Mouse (Mus musculus): ENCODE results near the gene Hist1h2ae.
A peak's percentile ranks its signal among the peaks of the same experiment; 100 is the strongest.
"Not testable (repeated sequence)": the region's sequence is repeated elsewhere in the genome, so short reads cannot be mapped to it uniquely, and the experiment has no call there.

Hist1h2ae gene

DNA sequence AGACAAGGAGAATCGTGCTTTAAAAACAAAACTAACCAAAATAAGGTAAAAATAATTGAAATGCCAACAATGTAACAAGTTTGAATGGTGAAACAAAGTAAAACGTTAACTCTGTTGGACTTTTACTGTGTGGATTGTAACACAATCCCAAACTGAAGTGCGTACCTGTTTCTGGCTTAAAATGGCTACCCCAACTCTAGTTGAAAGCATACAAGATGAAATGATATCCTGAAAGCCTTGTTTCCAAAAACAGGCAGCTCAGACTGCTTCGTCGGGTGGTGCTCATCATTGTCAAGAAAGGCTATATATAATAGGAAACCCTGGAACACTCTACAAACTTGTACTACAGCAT, 9.5 kb downstream of the Hist1h2ae start:
- not testable (repeated sequence) for DNase-seq

DNA sequence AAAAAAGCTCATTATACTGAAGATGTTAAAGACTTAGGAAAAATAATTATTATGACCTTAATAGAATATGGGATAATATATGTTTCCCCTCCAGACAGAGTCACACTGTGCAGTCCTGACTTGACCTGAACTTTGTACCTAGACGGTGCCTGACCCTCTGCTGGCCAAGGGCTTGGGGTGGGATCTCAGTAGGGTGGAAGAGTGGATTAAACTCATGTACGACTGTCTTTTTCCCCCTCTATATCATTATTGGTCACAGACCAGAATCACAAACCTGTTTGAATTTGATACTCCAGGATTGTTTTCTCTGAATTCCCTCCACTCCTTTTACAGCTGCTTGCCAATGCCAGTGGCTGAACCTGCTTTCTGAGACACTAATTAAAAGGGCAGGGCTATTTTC, 10.3 kb downstream of the Hist1h2ae start:
- not testable (repeated sequence) for DNase-seq

DNA sequence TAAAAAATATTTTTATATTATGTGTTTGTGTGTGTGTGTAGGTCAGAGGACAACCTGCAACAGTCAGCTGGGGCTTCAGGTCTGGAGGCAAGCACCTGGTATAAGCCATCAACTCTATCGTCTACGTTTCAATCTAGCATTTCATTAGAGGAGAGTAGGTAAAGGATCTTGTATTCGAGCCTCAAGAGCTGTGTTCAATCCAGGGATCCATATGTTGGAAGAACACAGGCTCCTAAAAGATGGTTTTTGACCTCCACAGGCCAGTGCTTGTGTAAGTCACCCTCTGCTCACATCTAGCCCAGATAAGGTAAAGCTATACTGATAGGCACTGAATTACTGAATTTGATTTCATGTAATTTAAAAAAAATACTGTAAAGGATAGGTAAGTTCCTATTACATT, 14.1 kb downstream of the Hist1h2ae start:
- no peak for DNase-seq

DNA sequence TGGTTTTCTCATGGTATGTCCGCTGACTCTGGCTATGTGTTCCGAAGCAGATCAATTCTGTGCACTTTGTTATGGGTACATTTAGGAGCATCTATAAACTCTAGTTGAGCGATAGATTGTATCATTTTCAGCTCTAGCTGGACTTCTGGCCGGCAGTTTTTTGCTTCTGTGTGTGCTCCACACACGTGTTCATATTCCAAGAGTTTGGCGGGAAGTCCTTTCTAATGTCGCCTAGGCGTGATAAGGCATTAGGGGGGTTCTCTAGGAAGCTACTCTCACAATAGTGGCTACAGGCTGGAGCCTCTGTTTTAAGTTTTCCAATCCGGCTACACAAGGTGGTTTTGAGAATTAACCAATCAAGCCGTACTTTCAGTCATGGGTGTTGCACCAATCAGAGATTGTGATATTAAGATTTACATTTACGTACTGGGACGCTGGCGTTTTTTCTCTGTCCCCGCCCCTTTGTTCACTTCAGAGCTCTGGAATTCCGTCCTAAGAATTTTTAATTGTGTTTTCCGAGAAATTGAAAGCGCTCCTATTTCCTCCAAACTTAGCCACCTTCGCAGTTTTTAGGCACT, 15.1 kb downstream of the Hist1h2ae start:
- peak; percentile 87 for DNase-seq

DNA sequence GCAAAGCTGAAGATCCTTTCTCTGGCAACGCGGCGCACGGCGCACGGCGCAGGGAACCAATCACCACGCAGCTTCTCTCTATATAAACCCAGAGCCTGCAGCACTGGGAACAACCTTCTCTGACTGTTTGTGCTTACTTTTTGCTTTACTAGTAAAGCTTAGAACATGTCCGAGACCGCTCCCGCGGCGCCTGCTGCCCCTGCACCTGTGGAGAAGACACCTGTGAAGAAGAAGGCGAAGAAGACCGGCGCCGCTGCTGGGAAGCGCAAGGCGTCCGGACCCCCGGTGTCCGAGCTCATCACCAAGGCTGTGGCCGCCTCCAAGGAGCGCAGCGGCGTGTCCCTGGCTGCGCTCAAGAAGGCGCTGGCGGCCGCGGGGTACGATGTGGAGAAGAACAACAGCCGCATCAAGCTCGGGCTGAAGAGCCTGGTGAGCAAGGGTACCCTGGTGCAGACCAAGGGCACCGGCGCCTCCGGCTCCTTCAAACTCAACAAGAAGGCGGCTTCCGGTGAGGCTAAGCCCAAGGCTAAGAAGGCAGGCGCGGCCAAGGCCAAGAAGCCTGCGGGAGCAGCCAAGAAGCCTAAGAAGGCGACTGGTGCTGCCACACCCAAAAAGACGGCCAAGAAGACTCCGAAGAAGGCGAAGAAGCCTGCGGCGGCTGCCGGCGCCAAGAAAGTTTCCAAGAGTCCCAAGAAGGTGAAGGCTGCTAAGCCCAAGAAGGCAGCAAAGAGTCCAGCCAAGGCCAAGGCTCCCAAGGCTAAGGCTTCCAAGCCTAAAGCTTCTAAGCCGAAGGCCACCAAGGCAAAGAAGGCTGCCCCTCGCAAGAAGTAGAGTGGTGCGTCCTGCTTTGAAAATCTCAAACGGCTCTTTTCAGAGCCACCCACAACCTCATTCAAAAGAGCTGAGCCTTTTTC, 15.8 kb downstream of the Hist1h2ae start:
- DNase-seq: peak; percentile 82

DNA sequence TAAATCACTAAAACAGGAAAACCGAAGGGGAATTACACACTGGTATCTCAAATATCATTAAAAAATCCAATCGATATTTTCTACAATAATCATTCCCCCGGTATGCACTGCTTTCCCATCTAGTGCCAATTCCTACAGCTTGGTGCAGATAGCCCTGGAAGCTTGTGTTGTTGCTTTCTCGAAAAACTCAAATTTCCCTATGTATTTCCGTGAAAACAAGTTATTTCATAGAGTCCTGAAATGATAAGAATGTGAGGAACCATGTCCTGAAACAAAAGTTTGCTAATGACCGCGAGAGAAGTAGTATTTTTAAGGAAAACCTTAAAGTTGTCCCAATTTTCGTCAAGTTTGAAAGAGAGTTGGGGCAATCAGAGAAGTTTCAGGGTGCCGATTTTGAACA, 16.6 kb downstream of the Hist1h2ae start:
- DNase-seq: no peak

DNA sequence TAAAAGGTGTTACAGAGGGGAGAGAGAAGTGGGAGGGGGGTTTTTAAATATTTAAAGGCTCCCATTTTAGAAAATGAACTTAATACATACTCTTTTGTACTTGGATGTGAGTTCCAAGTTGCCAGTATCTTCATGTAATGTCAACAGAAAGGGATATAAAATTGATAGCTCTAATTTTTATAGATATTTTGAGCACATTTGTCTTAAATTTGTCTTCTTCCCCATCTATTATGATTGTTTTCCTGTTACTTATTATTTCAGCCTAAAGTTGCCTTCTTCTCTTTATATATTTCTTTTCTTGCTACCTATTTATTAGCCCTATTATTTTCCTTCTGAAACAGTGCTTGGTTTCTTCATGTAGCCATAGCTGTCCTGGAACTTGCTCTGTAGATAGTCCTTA, 18.1 kb downstream of the Hist1h2ae start, which contains the start of gene Hist1h1d:
Gene Hist1h1d, plus strand, starts transcription at position 301 of the 400 bp plus-strand sequence.
- DNase-seq: no peak

DNA sequence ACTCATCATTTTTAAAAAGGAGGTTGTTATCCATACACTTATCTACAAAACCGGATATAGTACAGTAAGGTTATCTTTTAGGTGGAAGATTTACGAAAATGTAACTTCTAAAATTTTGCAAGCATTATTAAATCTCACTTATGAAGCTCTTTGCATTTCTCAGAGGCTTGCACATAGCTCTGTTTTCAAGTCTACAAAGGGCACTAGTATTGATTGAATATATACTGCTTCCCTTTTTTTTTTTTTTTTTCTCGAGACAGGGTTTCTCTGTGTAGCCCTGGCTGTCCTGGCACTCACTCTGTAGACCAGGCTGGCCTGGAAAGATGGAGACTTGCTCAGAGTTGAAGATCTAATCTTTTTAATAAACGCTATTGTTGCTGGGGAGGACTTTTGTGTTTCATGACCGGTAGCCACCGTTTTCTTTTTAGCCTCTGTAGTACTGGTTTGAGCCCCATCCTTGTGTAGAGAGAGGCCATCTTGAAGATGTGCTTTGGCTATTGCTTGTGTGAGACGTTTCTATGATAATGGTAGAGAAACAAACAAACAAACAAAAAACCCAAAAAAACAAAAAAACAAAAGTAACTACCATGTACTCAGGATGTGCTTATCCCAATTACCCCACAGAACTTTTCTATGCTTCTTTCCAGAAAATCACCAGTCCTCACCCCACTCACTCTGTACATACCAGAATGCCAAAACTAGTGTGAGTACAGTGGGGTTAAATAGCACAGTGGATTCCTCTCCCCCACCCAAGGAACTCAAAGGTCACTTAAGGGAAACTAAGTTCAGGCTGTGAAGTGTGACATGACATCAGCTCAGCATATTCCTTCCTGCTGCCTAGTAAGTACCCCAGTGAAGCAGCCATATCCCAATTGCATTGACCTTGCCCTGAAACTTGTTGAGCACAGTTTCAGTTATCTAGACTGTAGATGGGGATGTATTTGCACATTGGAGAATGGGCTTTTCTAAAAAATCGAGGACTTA, 18.8 kb downstream of the Hist1h2ae start:
- DNase-seq: no peak

DNA sequence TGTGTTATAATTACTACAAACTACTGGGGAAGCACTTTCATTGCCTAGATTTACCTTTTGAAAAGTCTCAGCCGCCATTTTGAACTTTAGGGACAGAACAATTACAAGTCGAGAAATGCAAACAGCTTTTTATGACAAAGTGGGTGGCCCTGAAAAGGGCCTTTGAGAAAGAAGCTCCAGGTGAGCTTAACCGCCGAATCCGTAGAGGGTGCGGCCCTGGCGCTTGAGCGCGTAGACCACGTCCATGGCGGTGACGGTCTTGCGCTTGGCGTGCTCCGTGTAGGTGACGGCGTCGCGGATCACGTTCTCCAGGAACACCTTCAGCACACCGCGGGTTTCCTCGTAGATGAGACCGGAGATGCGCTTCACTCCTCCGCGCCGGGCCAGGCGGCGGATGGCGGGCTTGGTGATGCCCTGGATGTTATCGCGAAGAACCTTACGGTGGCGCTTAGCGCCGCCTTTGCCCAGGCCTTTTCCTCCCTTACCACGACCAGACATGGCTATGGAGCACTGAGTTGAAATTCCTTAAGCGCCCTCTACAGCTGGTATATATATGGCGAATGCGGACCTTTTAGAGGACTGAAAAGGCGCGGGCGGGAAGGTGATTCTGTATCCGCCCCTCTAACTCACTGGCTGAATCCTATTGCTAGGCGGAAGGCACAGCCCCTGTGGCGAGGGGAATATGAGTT, 19.7 kb downstream of the Hist1h2ae start, which contains the start of gene Hist1h4f:
Gene Hist1h4f, minus strand, starts transcription at position 503 of the 689 bp plus-strand sequence.
- peak; percentile 93 for DNase-seq

DNA sequence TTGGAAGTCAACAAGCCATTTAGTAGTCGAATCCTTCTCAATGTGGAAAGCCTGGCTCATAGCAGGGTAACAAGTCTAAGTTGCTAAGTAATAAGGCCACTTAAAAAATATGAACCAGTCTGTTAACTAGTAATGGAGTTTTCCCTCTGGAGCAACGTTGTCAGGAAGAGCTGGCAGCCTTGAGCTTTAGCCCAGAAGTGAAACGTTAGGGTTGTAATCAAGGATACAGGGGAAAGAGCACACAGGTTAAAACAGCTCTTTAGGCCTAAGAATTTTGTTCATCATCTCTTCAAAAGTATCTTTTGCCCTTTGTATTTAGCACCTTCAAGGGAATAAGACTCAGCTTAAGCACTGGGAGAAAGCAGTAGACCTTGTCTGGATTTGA, 20.3 kb downstream of the Hist1h2ae start:
- DNase-seq: no peak

DNA sequence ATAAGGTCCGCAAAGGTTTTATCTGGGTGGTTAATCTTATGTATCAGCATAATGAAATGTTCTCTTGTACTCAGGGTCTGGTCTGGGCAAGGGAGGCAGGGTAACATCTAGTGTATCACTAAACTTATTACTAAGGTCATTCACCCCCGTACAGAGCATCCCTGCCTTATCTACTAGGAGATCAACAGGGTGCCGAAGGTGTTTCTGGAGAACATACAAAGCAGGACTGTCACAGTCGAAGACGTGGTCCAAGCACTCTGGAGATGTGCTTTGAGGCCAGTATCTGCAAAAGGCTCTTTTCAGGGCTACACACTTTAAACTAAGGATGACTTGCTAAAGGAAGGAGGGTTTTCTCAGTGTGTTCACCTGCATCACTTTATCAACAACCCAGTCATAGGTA, 24.3 kb downstream of the Hist1h2ae start:
- DNase-seq: no peak

DNA sequence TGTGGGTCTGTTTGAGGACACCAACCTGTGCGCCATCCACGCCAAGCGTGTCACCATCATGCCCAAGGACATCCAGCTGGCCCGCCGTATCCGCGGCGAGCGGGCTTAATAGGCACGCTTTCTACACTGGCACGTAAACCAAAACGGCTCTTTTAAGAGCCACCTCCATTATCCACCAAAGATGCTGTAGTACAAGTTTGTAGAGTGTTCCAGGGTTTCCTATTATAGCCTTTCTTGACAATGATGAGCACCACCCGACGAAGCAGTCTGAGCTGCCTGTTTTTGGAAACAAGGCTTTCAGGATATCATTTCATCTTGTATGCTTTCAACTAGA, 26.3 kb downstream of the Hist1h2ae start:
- not testable (repeated sequence) for DNase-seq

DNA sequence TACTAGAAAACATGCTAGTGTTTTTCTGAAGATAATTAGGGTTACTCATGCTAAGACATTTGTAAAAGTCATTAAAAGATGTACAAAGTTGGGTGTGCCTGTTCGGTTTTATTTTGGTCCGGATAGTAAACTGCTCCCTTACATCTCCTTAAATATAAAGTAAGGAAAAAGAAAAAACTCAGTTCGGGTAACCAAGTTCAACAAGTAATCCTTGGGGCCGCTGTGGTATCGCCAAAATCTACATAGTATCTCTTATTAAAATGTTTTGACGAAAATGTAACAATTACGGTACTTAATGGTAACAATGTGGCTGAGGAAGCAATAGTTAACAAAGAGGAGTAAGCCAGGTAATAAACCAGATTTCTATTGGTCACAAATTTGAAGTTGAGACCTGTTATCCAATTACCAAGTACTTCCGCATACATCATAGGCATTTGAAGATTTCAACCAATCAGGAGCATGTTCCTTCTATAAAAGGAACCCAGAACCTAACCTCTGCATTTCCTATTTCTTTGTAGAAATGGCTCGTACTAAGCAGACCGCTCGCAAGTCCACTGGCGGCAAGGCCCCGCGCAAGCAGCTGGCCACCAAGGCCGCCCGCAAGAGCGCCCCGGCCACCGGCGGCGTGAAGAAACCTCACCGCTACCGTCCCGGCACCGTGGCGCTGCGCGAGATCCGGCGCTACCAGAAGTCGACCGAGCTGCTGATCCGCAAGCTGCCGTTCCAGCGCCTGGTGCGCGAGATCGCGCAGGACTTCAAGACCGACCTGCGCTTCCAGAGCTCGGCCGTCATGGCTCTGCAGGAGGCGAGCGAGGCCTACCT, 26.8 kb downstream of the Hist1h2ae start, which contains the start of gene Hist1h3f:
Gene Hist1h3f, plus strand, starts transcription at position 88 of the 822 bp plus-strand sequence.
- DNase-seq: peak; percentile 84

DNA sequence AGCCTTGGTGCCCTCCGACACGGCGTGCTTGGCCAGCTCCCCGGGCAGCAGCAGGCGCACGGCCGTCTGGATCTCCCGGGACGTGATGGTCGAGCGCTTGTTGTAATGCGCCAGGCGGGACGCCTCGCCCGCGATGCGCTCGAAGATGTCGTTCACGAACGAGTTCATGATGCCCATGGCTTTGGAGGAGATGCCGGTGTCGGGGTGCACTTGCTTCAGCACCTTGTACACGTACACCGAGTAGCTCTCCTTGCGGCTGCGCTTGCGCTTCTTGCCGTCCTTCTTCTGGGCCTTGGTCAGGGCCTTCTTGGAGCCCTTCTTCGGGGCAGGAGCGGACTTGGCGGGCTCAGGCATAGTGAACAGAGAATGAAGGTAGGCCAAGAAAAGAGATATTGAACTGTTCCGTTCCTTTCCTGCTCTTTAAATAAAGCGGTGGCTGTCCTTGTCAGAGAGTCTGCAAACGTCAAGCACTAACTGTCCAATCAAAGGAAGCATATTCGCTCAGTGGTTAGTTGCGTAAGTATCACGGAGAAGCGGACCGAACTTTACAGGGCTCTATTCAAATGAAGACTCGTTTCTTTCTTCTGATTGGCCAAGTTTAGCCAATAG, 27.9 kb downstream of the Hist1h2ae start, which contains the start of gene Hist1h2bh:
Gene Hist1h2bh, minus strand, starts transcription at position 394 of the 609 bp plus-strand sequence.
- DNase-seq: peak; percentile 81

DNA sequence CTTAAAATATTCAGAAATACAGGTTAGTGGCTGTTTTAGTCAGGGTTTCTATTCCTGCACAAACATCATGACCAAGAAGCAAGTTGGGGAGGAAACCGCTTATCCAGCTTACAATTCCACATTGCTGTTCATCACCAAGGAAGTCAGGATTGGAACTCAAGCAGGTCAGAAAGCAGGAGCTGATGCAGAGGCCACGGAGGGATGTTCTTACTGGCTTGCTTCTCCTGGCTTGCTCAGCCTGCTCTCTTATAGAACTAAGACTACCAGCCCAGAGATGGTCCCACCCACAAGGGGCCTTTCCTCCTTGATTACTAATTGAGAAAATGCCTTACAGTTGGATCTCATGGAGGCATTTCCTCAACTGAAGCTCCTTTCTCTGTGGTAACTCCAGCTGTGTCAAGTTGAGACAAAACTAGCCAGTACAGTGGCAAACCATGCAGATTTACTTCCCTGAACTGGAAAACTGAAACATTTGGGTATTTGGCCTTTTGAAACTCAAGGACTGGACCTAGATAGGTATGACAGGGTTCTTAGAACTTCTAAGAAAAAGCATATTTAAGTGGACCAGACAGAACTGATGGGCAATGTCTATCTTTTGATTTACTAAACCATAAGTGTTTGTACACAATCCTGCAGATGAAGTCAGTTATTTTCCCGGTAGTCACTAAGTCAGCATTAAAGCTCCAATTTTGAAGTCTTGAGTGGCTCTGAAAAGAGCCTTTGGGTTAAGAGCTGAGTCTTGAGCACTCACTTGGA, 28.6 kb downstream of the Hist1h2ae start:
- not testable (repeated sequence) for DNase-seq

DNA sequence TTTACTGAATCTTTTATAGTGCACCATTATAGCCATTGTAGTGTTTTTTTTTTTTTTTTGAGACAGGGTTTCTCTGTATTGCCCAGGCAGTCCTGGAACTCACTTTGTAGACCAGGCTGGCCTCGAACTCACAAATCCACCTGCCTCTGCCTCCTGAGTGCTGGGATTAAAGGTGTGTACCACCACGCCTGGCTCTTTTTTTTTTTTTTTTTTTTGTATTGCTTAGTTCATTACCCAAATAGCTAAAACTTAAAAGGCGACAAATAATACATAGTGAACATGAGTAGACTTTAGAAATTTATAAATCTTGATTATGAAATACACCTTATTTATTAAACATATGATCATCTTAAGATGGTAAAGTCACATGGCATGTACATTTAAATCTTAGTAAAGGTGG, 29.5 kb downstream of the Hist1h2ae start:
- DNase-seq: no peak

DNA sequence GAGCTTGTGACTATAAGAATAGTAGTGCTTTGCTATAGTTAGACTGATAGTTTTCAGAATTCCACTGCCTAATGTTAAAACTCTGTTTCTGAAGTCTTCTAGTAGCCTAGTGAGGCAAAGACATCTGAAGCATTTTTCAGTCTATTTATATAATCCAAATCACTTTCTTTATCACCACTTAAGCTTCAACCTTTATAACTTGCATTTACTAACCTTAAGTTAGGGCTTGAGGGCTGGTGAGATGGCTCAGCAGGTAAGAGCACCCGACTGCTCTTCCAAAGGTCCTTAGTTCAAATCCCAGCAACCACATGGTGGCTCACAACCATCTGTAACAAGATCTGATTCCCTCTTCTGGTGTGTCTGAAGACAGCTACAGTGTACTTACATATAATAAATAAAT, 31.2 kb downstream of the Hist1h2ae start:
- not testable (repeated sequence) for DNase-seq

DNA sequence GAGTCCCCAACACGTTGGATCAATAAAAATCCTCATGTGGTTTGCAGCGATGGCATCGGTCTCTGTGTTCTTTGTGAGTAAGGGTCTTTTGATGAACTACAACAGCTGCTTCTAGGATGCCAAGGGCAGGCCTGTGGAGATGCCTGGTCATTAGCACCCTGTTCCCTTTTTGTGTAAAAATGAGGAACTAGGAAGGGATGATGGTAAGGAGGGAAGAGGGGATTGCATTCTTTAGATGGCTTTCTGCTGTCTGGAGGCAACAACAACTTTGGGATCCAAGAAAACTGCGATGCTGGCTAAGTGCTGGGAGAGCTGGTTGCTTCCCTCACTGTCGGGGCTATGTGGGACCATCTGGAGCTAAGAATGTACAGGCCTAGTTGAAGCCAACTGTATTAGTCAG, 32.8 kb downstream of the Hist1h2ae start:
- no peak for DNase-seq

DNA sequence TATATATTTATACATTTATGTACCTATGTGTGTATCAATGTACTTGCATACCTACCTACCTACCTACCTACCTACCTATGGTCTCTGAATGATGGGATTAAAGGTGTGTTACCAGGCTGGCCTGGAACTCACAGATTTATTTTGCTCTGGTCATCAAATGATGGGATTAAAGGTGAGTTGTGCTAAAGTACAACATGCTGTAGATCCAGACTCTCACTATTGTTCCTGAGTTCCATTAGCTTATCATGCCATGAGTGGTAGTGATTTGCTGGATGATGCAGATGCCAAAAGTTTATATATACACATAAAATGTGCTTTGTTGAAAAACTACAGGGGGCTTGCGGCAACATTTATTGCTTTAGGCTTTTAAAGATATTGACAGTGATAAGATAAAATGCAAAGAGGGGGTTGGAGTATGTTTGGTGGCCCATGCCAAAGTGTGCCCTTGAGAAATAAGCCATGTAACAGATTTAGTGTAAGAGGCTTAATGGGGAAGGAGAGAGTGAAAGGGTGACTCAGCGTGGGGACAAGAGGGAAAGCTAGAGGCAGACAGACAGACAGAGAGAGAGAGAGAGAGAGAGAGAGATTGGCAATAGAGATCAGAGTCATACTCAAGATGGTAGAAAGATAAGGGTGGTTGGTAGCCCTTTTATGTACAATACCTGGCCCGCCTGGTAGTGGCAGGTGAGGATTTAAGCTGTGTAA, 33.9 kb downstream of the Hist1h2ae start:
- DNase-seq: no peak

Data from lung, postnatal 10 days (tissue).